Mouse (Mus musculus) 416B (cell line): ENCODE results near the gene Cotl1.

Experiments used
- DNase-seq: peaks from one replicate; pipeline ENCODE4 v3.0.0; 2011; ENCODE audit warnings: low read depth

The Cotl1 gene

DNA sequence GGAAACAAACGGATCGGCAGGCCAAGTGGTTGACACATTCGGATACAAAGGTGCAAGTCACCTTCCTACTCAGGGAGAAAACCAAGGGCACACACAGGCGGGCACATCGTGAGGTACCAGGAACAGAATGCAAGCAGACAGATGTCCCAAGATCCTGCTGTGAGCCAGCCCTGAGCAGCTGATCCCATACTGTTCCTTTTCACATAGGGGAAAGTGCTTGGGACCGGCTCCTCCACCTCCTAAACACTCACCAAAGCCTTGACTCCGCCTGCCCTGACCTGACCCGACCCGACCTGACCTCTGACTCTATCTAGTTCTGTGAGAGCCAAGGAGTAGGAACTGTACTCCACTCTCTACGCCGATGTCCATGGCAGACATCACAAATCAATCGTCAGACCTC lies 22.9 kb downstream of the Cotl1 start:
- DNase-seq, result no peak

GRCm38 (mm10) chr8:119816219-119816618 lies 24.1 kb downstream of the Cotl1 start:
- no peak for DNase-seq

- peak; percentile 94 for DNase-seq
These were observed 27.5 kb downstream of the Cotl1 start for GRCm38 (mm10) chr8:119812650-119813431.

DNA sequence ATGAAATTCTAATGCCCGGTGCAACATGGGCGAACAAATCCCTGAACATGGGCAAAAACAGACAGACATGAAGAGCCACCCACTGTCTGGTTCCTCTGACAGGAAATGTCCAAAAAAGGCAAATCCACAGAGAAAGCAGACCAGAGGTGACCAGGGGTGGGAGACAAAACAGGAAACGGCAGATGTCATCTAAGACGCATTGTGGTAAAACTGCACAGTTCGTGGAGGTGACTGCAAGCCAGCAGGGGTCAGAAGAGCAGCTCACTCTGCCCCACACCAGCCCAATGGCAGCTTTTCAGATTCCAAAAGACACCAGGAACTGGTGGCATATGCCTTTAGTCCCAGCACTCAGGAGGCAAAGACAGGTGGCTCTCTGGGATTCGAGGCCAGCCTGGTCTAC lies 28.4 kb downstream of the Cotl1 start:
- DNase-seq, result peak; percentile 82

- DNase-seq, result no peak
These were observed 29.3 kb downstream of the Cotl1 start for GRCm38 (mm10) chr8:119810953-119811499.

DNA sequence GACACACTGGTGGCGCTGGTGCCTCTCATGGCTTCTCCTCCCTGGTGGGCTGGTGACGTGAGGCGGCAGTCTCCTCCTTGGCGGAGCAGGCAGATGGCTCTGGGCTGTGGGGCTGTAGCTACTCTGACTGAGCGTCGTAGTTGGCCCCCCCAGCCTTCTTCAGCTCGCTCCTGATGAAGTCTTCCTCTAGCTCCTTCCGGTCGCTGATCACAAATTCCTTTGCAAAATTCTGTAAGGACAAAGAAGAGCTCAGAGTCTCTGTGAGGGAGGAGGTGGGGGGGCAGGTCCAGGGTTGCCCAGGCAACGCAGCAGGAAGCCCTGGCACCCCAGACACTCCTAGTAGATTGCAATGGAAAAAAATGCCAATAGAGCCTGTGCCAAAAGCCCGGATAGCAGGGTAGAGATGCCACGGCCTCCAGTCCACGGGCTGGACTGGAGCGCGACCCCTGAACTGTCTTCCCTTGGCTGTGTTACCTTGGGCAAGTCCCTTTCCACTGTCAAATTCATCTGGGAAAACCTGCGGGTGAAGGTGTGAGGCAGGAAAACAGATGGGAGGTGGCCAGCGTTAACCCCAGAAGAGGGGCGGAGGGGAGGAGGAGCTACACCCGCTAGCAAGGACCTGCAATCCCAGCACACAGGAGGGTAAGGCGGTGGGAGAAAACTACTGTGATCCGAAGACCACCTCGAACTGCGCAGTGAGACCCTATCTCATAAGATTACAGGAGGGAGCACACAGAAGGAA lies 30.0 kb downstream of the Cotl1 start:
- DNase-seq, result no peak

DNA sequence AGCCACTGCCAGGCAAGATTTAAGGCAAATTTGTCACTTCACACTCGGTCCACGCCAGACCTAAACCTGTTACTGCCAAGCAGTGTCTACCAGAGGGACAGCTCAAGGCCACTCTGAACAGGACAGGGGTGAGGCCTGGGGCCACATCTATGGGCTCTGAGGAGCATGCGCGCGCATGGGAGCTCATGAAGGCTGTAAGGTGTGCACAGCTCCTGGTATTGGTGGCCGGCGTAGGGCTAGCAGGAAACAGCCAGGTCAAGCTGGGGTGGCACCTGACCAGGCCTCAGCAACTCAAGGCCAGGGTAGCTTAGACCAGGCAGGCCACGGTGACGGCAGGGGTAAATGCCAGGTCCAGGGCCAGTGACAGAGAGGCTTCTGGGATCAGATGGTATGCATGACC lies 30.7 kb downstream of the Cotl1 start:
- no peak for DNase-seq

GRCm38 (mm10) chr8:119807687-119808086 lies 32.7 kb downstream of the Cotl1 start:
- DNase-seq, result no peak

GRCm38 (mm10) chr8:119806422-119807263 lies 33.7 kb downstream of the Cotl1 start:
- DNase-seq, result no peak

DNA sequence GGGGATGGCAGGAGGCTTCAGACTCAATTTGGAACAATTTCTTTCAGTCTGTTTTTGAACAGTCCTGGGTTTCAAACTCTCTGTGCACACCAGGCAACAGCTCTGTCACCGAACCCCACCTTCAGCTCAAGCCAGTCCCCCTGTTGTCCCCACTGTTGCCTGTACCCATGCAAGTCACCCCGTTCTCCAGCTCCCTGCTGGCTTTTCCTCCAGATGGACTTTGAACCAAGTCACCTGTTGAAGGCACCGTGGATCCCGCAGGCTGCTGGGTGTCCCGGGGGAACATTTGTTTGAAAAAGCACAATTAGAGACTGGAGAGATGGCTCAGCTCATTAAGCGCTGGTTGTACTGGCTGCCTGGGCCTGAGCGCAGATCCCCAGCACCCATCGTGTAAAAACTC lies 35.1 kb downstream of the Cotl1 start:
- no peak for DNase-seq

DNA sequence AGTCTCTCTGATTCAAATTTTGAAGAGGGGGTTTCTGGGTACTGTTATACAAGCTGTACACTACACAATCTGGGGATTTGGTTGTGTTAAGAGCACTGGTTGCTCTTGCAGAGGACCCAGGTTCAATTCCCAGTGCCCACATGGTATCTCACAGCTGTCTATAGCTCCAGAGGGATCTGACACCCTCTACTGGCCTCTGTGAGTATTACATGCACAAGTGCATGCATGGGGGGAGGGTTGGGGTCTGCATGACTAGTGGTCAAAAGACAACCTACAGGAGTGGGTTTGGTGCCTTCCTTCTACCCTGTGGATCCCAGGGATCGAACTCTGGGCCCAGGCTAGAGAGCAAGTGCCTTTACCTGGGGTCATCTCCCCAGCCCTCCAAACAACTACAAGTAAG lies 37.8 kb downstream of the Cotl1 start:
- peak; percentile 45 for DNase-seq

- DNase-seq, result no peak
These were observed 39.2 kb downstream of the Cotl1 start for GRCm38 (mm10) chr8:119801168-119801567.

DNA sequence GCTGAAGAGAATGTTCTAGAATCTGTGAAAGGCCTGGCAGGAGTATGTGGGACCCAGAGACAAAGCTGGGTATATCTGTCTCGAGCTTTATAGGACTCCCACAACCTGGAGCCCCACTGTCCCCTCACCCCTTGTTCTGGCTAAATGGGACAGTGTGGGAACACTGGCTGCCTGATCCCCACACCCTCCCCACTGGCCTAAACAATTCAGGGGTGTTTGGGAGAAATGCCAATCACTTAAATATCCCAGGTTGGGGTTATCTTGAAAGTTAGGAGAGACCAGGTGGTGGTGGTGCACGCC lies 41.4 kb downstream of the Cotl1 start:
- DNase-seq, result no peak

GRCm38 (mm10) chr8:119798170-119798964 lies 42.0 kb downstream of the Cotl1 start:
- peak; percentile 58 for DNase-seq

GRCm38 (mm10) chr8:119795651-119796050 lies 44.7 kb downstream of the Cotl1 start:
- DNase-seq, result no peak

DNA sequence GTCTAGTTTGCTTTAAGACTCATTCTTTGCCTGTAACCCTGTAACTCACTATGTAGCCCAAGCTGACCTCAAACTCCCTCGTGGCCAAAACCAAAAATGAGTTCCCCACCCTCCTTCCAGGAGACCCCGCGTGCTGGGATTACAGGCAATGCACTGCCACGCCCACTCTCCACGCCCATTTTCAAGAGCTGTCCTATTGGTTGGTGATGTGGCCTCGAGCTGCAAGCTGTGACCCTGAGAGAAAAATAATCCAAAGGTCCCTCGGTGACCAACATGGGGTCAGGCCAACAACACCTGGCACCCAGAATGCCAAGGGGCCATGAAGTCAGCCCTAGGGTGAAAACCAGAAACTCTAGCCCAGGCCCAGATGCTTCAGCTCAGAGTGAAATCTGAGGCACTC lies 45.7 kb downstream of the Cotl1 start:
- no peak for DNase-seq

DNA sequence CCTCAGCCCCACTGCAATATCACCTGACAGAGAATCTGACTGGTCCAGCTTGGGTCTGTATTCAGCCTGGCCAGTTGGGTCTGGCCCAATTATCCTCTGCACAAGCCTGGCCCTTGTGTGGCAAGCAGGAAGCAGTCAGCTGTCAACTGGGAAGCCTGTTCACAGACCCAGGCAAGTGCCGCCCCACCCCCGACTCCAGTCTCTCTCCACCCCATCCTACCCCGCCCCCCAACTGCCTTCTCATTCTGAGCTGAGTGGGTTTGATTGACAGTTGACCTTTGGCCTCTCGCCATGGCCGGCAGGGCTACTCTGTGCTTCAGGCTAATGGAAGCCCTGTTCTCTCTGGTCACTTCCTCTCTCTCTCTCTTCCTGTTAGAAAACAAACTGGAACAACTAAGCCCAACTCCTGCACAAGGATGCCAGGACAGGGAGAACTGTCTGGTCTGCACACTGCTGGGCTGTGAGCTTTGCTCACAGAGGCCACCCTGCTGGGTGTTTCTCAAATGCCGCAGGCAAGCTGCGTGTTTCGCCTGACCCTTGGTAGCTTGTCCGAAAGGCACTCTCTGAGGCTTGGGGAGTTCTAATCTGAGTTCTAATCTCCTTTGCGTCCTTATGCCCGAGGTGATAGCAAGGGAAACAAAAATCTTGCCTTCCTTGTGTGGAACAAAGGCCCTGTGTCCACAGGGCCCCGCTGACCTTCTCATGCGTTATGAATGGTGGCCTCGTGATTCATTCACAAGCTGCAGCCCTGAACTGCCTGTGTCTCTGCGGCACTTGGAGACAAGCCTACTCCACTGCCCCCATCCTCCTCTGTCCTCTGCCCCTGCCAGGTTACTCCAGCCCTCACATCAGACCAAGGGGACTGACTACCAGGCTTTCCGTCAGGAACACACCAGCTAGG lies 48.3 kb downstream of the Cotl1 start:
- peak; percentile 57 for DNase-seq

- DNase-seq, result no peak
These were observed 50.8 kb downstream of the Cotl1 start for GRCm38 (mm10) chr8:119789581-119789980.

- no peak for DNase-seq
These were observed 51.5 kb downstream of the Cotl1 start for GRCm38 (mm10) chr8:119788607-119789381.

DNA sequence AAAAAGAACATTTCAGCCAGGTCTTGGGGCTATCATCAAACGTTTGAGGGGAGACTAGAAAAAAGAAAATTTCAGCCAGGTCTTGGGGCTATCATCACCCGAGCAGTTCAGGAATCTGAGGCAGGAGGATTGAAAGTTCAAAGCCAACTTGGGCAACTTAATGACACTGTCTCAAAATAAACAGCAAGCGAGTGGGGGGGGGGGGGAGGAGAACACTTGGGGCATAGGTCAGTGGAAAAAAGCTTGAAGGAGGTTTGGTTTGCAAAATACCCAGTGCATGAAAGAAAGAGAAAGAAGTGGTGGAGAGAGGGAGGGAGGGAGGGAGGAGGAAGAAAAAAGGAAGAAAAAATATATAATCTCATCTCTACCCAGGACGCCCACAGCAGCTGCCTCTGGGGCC lies 53.0 kb downstream of the Cotl1 start:
- DNase-seq, result no peak
